Mouse (Mus musculus) small intestine, adult 2 months (tissue): Measurements from ENCODE around the gene Prkar2b.

Experiments used
- CTCF ChIP-seq: fragments of 200-500 bp; IDR thresholded peaks from 2 replicates; pipeline ENCODE4 v1.5.1; 2012; ENCODE audit warnings: low read depth, mild to moderate bottlenecking, control low read depth, inconsistent platforms, low read length, moderate library complexity, mixed read lengths; ENCODE audit not compliant: insufficient replicate concordance, insufficient read length; ENCODE audit errors: extremely low read depth
- POLR2A ChIP-seq: fragments of 200-500 bp; IDR thresholded peaks from 2 replicates; pipeline ENCODE4 v1.6.1; 2012; ENCODE audit warnings: low read depth, mild to moderate bottlenecking, control low read depth, inconsistent platforms, low read length, moderate library complexity

GRCm38 (mm10) chr12:31973473-31974172 is 87.5 kb downstream of the Prkar2b start:
- TF ChIP-seq CTCF: no peak
- no peak for TF ChIP-seq POLR2A
